Comparison of ENCODE assay signal across 17 mouse cellular contexts in the genomic region with DNA sequence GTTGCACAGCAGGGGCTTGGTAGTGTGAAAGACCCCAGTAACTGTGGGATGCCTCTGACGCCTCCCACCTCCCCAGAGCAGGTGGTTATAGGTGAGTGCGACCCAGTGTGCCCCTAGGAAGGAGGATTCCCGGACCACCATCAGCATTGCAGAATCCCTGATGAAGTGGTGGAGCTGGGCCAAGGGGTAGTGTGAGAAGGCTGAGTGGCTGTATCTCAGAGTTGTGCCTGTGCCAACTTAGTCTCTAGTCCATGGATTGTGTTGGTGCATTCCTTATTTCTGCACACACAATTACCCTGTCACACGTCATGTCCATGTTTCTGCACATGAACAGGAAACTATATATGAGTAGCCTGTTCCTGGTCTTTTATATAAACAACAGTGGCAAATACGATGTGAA.
DNase-seq lines count a peak whose midpoint lies in the region; ATAC-seq and TF ChIP-seq lines count a peak whose summit lies in the region.
"Had no signal": no experiment of that assay in that cellular context is flagged by ENCODE, and none has a peak within 500 bp of the region (broad histone marks: within the 10 kb centered on the region; RNA-seq: fewer than 3 reads in every experiment).

No protein-coding gene starts in this region.

- TF ChIP-seq CTCF in midbrain, postnatal 0 days (IDR thresholded peaks at IDR 0.05) = no peak

- no peak overlapping the region for H3K9ac ChIP-seq in hindbrain, embryonic 15.5 days
- no peak overlapping the region for H3K9ac ChIP-seq in hindbrain, embryonic 16.5 days (ENCODE audit: low read depth, low read length)
- H3K9ac ChIP-seq in midbrain, postnatal 0 days (replicated peaks; ENCODE audit: low read length, poor library complexity, severe bottlenecking) = no peak overlapping the region
- no peak overlapping the region for H3K9ac ChIP-seq in midbrain, embryonic 13.5 days (replicated peaks)
- H3K9ac ChIP-seq: embryonic facial prominence, embryonic 12.5 days; forebrain, postnatal 0 days had no signal

- ATAC-seq in hindbrain, embryonic 15.5 days (ENCODE audit: low FRiP score, low read depth) = no peak; the same call in 1 of the 2 replicates
- ATAC-seq in hindbrain, embryonic 16.5 days = no peak
- no peak for ATAC-seq in midbrain, postnatal 0 days (ENCODE audit: low FRiP score)
- no peak for ATAC-seq in midbrain, embryonic 13.5 days
- ATAC-seq: activated CD4-positive, CD25-positive, alpha-beta regulatory T cell, adult 4 months; CD4-positive, CD25-positive, alpha-beta regulatory T cell, adult 4 months; forebrain, embryonic 14.5 days; forebrain, postnatal 0 days; Patski had no signal

- 0 out of 2 replicates have a peak overlapping the region, but pooled peaks have one; percentile 13 for H3K27ac ChIP-seq in hindbrain, embryonic 15.5 days (replicated peaks)
- H3K27ac ChIP-seq in hindbrain, embryonic 16.5 days (ENCODE audit: low read depth, low read length) = no peak overlapping the region
- H3K27ac ChIP-seq in midbrain, postnatal 0 days (ENCODE audit: low read depth, low read length) = no peak overlapping the region
- no peak overlapping the region for H3K27ac ChIP-seq in midbrain, embryonic 13.5 days
- H3K27ac ChIP-seq: embryonic facial prominence, embryonic 10.5 days; embryonic facial prominence, embryonic 12.5 days had no signal

- H3K9me3 ChIP-seq in hindbrain, embryonic 15.5 days = no peaks in the 10 kb centered on the region
- H3K9me3 ChIP-seq in hindbrain, embryonic 16.5 days (ENCODE audit: control insufficient read depth, low read length) = no peaks in the 10 kb centered on the region
- H3K9me3 ChIP-seq in midbrain, postnatal 0 days (ENCODE audit: low read length) = no peaks in the 10 kb centered on the region
- H3K9me3 ChIP-seq in midbrain, embryonic 13.5 days = no peaks in the 10 kb centered on the region
- H3K9me3 ChIP-seq: embryonic facial prominence, embryonic 10.5 days; embryonic facial prominence, embryonic 12.5 days; G1E had no signal

- intact Hi-C loops in left cerebral cortex, postnatal 4 days (cut with DNase I) = no loop called here
- intact Hi-C loops in left cerebral cortex, postnatal 10 days (cut with DNase I) = no loop called here

- peaks cover 14% of the 10 kb centered on the region for H3K4me1 ChIP-seq in hindbrain, embryonic 15.5 days (replicated peaks)
- H3K4me1 ChIP-seq in hindbrain, embryonic 16.5 days (ENCODE audit: control insufficient read depth, insufficient read depth, low read depth, low read length) = peaks cover 8% of the 10 kb centered on the region
- H3K4me1 ChIP-seq in midbrain, postnatal 0 days (ENCODE audit: insufficient read depth, low read length) = peaks cover under 1% of the 10 kb centered on the region; the same call in 1 of the 2 replicates
- peaks cover 19% of the 10 kb centered on the region for H3K4me1 ChIP-seq in midbrain, embryonic 13.5 days (replicated peaks)

- peak; percentile 67 to 78 for DNase-seq in cerebellum, postnatal 10 days
- no peak for DNase-seq in cerebellum, postnatal 36 days
- DNase-seq in left cerebral cortex, postnatal 4 days = peak; percentile 62
- no peak for DNase-seq in left cerebral cortex, postnatal 10 days (ENCODE audit: extremely low spot score in 1 of 2, low spot score in 2 of 2)
- DNase-seq in midbrain, postnatal 0 days (ENCODE audit: low spot score) = peak; percentile 54
- DNase-seq: forebrain, postnatal 0 days had no signal

- no peak overlapping the region for H3K4me3 ChIP-seq in hindbrain, embryonic 15.5 days
- no peak overlapping the region for H3K4me3 ChIP-seq in hindbrain, embryonic 16.5 days (ENCODE audit: low read length)
- no peak overlapping the region for H3K4me3 ChIP-seq in midbrain, postnatal 0 days (ENCODE audit: low read depth, low read length)
- no peak overlapping the region for H3K4me3 ChIP-seq in midbrain, embryonic 13.5 days (replicated peaks)
- H3K4me3 ChIP-seq: embryonic facial prominence, embryonic 10.5 days; embryonic facial prominence, embryonic 12.5 days had no signal

- H3K36me3 ChIP-seq in hindbrain, embryonic 15.5 days = peaks cover 14% of the 10 kb centered on the region; the same call in 1 of the 2 replicates
- H3K36me3 ChIP-seq in hindbrain, embryonic 16.5 days (ENCODE audit: control insufficient read depth, insufficient read depth, low read length) = peaks cover 11% of the 10 kb centered on the region
- peaks cover 19% of the 10 kb centered on the region; the same call in 1 of the 2 replicates for H3K36me3 ChIP-seq in midbrain, postnatal 0 days (ENCODE audit: insufficient read depth, low read length)
- H3K36me3 ChIP-seq in midbrain, embryonic 13.5 days = peaks cover 31% of the 10 kb centered on the region

- WGBS in hindbrain, embryonic 15.5 days = 85% methylated on average over 5 of the region's 5 CpGs
- 76% methylated on average over 5 of the region's 5 CpGs for WGBS in hindbrain, embryonic 16.5 days
- 76% methylated on average over 5 of the region's 5 CpGs for WGBS in midbrain, postnatal 0 days
- WGBS in midbrain, embryonic 13.5 days = 92% methylated on average over 5 of the region's 5 CpGs

- no peak overlapping the region for H3K4me2 ChIP-seq in hindbrain, embryonic 15.5 days
- no peak overlapping the region for H3K4me2 ChIP-seq in hindbrain, embryonic 16.5 days (ENCODE audit: low read length)
- no peak overlapping the region for H3K4me2 ChIP-seq in midbrain, postnatal 0 days (ENCODE audit: low read depth, low read length, poor library complexity, severe bottlenecking)
- H3K4me2 ChIP-seq in midbrain, embryonic 13.5 days (replicated peaks) = no peak overlapping the region
- H3K4me2 ChIP-seq: embryonic facial prominence, embryonic 12.5 days had no signal

- H3K27me3 ChIP-seq in hindbrain, embryonic 15.5 days = no peaks in the 10 kb centered on the region
- H3K27me3 ChIP-seq in hindbrain, embryonic 16.5 days (replicated peaks; ENCODE audit: control insufficient read depth, insufficient read depth, low read length) = no peaks in the 10 kb centered on the region
- no peaks in the 10 kb centered on the region for H3K27me3 ChIP-seq in midbrain, postnatal 0 days (ENCODE audit: insufficient read depth, low read length)
- H3K27me3 ChIP-seq in midbrain, embryonic 13.5 days = no peaks in the 10 kb centered on the region
- H3K27me3 ChIP-seq: CH12.LX; embryonic facial prominence, embryonic 12.5 days; Patski had no signal

Comparison
In these comparisons a context has a peak if more than half of its experiments do, and no peak if none do; other contexts are left out.
1. DNase-seq: peak in cerebellum, postnatal 10 days (2 of 2), left cerebral cortex, postnatal 4 days (single experiment) and midbrain, postnatal 0 days (single experiment); none in cerebellum, postnatal 36 days (0 of 2) and left cerebral cortex, postnatal 10 days (0 of 2).